Mouse (Mus musculus): ENCODE measurements around the gene Sorcs2.

The Sorcs2 gene

GRCm38 (mm10) chr5:36090036-36090435, 307.9 kb downstream of the Sorcs2 start:
- Histone ChIP-seq H3K27me3 (ENCODE audit: insufficient read depth, low read length) (no peaks in the 10 kb centered on the region), H3K9me3 (ENCODE audit: low read length) (no peaks in the 10 kb centered on the region), H3K4me3 (replicated peaks; ENCODE audit: low read length) (no peak overlapping the region), H3K36me3 (ENCODE audit: insufficient read depth, low read length) (no peaks in the 10 kb centered on the region), H3K4me1 (replicated peaks; ENCODE audit: low read depth, low read length) (no peaks in the 10 kb centered on the region)
- TF ChIP-seq CTCF (conservative IDR thresholded peaks at IDR 0.05; ENCODE audit: low read length) (no peak), POU5F1 (IDR thresholded peaks at IDR 0.05; ENCODE audit: borderline replicate concordance, low read length) (no peak), NANOG (IDR thresholded peaks at IDR 0.05; ENCODE audit: borderline replicate concordance, low read length) (no peak)

GRCm38 (mm10) chr5:36089243-36089642, 308.7 kb downstream of the Sorcs2 start:
- Histone ChIP-seq H3K36me3 (ENCODE audit: insufficient read depth, low read length) (no peaks in the 10 kb centered on the region), H3K4me3 (replicated peaks; ENCODE audit: low read length) (no peak overlapping the region), H3K4me1 (replicated peaks; ENCODE audit: low read depth, low read length) (no peaks in the 10 kb centered on the region), H3K27me3 (ENCODE audit: insufficient read depth, low read length) (no peaks in the 10 kb centered on the region), H3K9me3 (ENCODE audit: low read length) (no peaks in the 10 kb centered on the region)
- TF ChIP-seq CTCF (conservative IDR thresholded peaks at IDR 0.05; ENCODE audit: low read length) (no peak), POU5F1 (IDR thresholded peaks at IDR 0.05; ENCODE audit: borderline replicate concordance, low read length) (no peak), NANOG (IDR thresholded peaks at IDR 0.05; ENCODE audit: borderline replicate concordance, low read length) (no peak)

- TF ChIP-seq NANOG (IDR thresholded peaks at IDR 0.05; ENCODE audit: borderline replicate concordance, low read length) (no peak), POU5F1 (IDR thresholded peaks at IDR 0.05; ENCODE audit: borderline replicate concordance, low read length) (no peak), CTCF (conservative IDR thresholded peaks at IDR 0.05; ENCODE audit: low read length) (no peak)
- Histone ChIP-seq H3K27me3 (ENCODE audit: insufficient read depth, low read length) (peaks cover 2% of the 10 kb centered on the region; the same call in 1 of the 2 replicates), H3K9me3 (ENCODE audit: low read length) (no peaks in the 10 kb centered on the region), H3K4me3 (replicated peaks; ENCODE audit: low read length) (no peak overlapping the region), H3K36me3 (ENCODE audit: insufficient read depth, low read length) (no peaks in the 10 kb centered on the region), H3K4me1 (replicated peaks; ENCODE audit: low read depth, low read length) (0 out of 2 replicates have a peak, but pooled peaks cover 4% of the 10 kb centered on the region)
Measured at GRCm38 (mm10) chr5:36086931-36087330, 311.0 kb downstream of the Sorcs2 start.

- H3K9me3 ChIP-seq (ENCODE audit: low read length): no peaks in the 10 kb centered on the region
- H3K4me1 ChIP-seq (replicated peaks; ENCODE audit: low read depth, low read length): 0 out of 2 replicates have a peak, but pooled peaks cover 4% of the 10 kb centered on the region
- H3K36me3 ChIP-seq (ENCODE audit: insufficient read depth, low read length): no peaks in the 10 kb centered on the region
- H3K27me3 ChIP-seq (ENCODE audit: insufficient read depth, low read length): peaks cover 2% of the 10 kb centered on the region; the same call in 1 of the 2 replicates
- H3K4me3 ChIP-seq (replicated peaks; ENCODE audit: low read length): no peak overlapping the region
- TF ChIP-seq NANOG (IDR thresholded peaks at IDR 0.05; ENCODE audit: borderline replicate concordance, low read length): no peak
- TF ChIP-seq POU5F1 (IDR thresholded peaks at IDR 0.05; ENCODE audit: borderline replicate concordance, low read length): no peak
- TF ChIP-seq CTCF (conservative IDR thresholded peaks at IDR 0.05; ENCODE audit: low read length): no peak
Measured at GRCm38 (mm10) chr5:36085621-36086020, 312.3 kb downstream of the Sorcs2 start.

- TF ChIP-seq POU5F1 (IDR thresholded peaks at IDR 0.05; ENCODE audit: borderline replicate concordance, low read length) (no peak), NANOG (IDR thresholded peaks at IDR 0.05; ENCODE audit: borderline replicate concordance, low read length) (no peak), CTCF (conservative IDR thresholded peaks at IDR 0.05; ENCODE audit: low read length) (no peak)
Measured at GRCm38 (mm10) chr5:36083869-36084565, 313.9 kb downstream of the Sorcs2 start.

GRCm38 (mm10) chr5:36081021-36081420, 316.9 kb downstream of the Sorcs2 start:
- TF ChIP-seq NANOG (IDR thresholded peaks at IDR 0.05; ENCODE audit: borderline replicate concordance, low read length) (no peak), CTCF (conservative IDR thresholded peaks at IDR 0.05; ENCODE audit: low read length) (no peak), POU5F1 (IDR thresholded peaks at IDR 0.05; ENCODE audit: borderline replicate concordance, low read length) (no peak)
- no peak overlapping the region for H3K4me3 ChIP-seq (replicated peaks; ENCODE audit: low read length)
- no peaks in the 10 kb centered on the region for H3K36me3 ChIP-seq (ENCODE audit: insufficient read depth, low read length)
- 0 out of 2 replicates have a peak, but pooled peaks cover 4% of the 10 kb centered on the region for H3K4me1 ChIP-seq (replicated peaks; ENCODE audit: low read depth, low read length)
- H3K27me3 ChIP-seq (ENCODE audit: insufficient read depth, low read length): peaks cover 2% of the 10 kb centered on the region; the same call in 1 of the 2 replicates
- H3K9me3 ChIP-seq (ENCODE audit: low read length): no peaks in the 10 kb centered on the region

More at GRCm38 (mm10) chr5:36083869-36084565, 313.9 kb downstream of the Sorcs2 start:
- H3K4me1 ChIP-seq (replicated peaks; ENCODE audit: low read depth, low read length): 0 out of 2 replicates have a peak, but pooled peaks cover 4% of the 10 kb centered on the region
- H3K36me3 ChIP-seq (ENCODE audit: insufficient read depth, low read length): no peaks in the 10 kb centered on the region
- H3K27me3 ChIP-seq (ENCODE audit: insufficient read depth, low read length): peaks cover 2% of the 10 kb centered on the region; the same call in 1 of the 2 replicates
- no peak overlapping the region for H3K4me3 ChIP-seq (replicated peaks; ENCODE audit: low read length)
- H3K9me3 ChIP-seq (ENCODE audit: low read length): no peaks in the 10 kb centered on the region

GRCm38 (mm10) chr5:36075172-36076074, 322.5 kb downstream of the Sorcs2 start:
- Histone ChIP-seq H3K4me3 (replicated peaks; ENCODE audit: low read length) (no peak overlapping the region), H3K36me3 (ENCODE audit: insufficient read depth, low read length) (no peaks in the 10 kb centered on the region), H3K9me3 (ENCODE audit: low read length) (peaks cover 6% of the 10 kb centered on the region; the same call in 1 of the 2 replicates), H3K27me3 (ENCODE audit: insufficient read depth, low read length) (no peaks in the 10 kb centered on the region), H3K4me1 (replicated peaks; ENCODE audit: low read depth, low read length) (no peaks in the 10 kb centered on the region)
- TF ChIP-seq POU5F1 (IDR thresholded peaks at IDR 0.05; ENCODE audit: borderline replicate concordance, low read length) (no peak), CTCF (conservative IDR thresholded peaks at IDR 0.05; ENCODE audit: low read length) (no peak), NANOG (IDR thresholded peaks at IDR 0.05; ENCODE audit: borderline replicate concordance, low read length) (no peak)
